Mouse (Mus musculus) embryo, embryonic 9.5 days (tissue): ENCODE measurements around the gene Rasgef1b.

Experiments
- DNase-seq: peaks from one replicate; pipeline ENCODE4 v3.0.0-alpha.2; 2017; ENCODE audit errors: extremely low spot score

The Rasgef1b gene

GRCm38 (mm10) chr5:99252203-99253135 is 476.4 kb downstream of the Rasgef1b start:
- peak; percentile 96 for DNase-seq

- peak; percentile 39 for DNase-seq
Measured at GRCm38 (mm10) chr5:99251379-99252202, 477.3 kb downstream of the Rasgef1b start.

- DNase-seq: no peak
Measured at GRCm38 (mm10) chr5:99250820-99251219, 478.0 kb downstream of the Rasgef1b start.

- peak; percentile 94 for DNase-seq
Measured at GRCm38 (mm10) chr5:99248501-99248900, 480.4 kb downstream of the Rasgef1b start.

- DNase-seq: no peak
Measured at GRCm38 (mm10) chr5:99247915-99248314, 480.9 kb downstream of the Rasgef1b start.

GRCm38 (mm10) chr5:99247441-99247840 is 481.4 kb downstream of the Rasgef1b start:
- DNase-seq: no peak

- DNase-seq: peak; percentile 15
Measured at GRCm38 (mm10) chr5:99246972-99247371, 481.9 kb downstream of the Rasgef1b start.

- no peak for DNase-seq
Measured at GRCm38 (mm10) chr5:99241988-99242740, 486.7 kb downstream of the Rasgef1b start.

- DNase-seq: no peak
Measured at GRCm38 (mm10) chr5:99240501-99240900, 488.4 kb downstream of the Rasgef1b start.

GRCm38 (mm10) chr5:99239677-99240076 is 489.2 kb downstream of the Rasgef1b start:
- no peak for DNase-seq

GRCm38 (mm10) chr5:99238150-99238549 is 490.7 kb downstream of the Rasgef1b start:
- DNase-seq: no peak

- DNase-seq: no peak
Measured at GRCm38 (mm10) chr5:99236888-99237752, 491.7 kb downstream of the Rasgef1b start.

GRCm38 (mm10) chr5:99236431-99236830 is 492.4 kb downstream of the Rasgef1b start:
- DNase-seq: no peak

GRCm38 (mm10) chr5:99234275-99234674 is 494.6 kb downstream of the Rasgef1b start:
- no peak for DNase-seq

GRCm38 (mm10) chr5:99233176-99233575 is 495.7 kb downstream of the Rasgef1b start:
- no peak for DNase-seq

GRCm38 (mm10) chr5:99232410-99232809 is 496.5 kb downstream of the Rasgef1b start:
- DNase-seq: no peak

GRCm38 (mm10) chr5:99230476-99230875 is 498.4 kb downstream of the Rasgef1b start:
- no peak for DNase-seq

- no peak for DNase-seq
Measured at GRCm38 (mm10) chr5:99227361-99227760, 501.5 kb downstream of the Rasgef1b start.

- no peak for DNase-seq
Measured at GRCm38 (mm10) chr5:99224571-99225011, 504.3 kb downstream of the Rasgef1b start.

- no peak for DNase-seq
Measured at GRCm38 (mm10) chr5:99223869-99224498, 504.9 kb downstream of the Rasgef1b start.
